Mouse (Mus musculus) hindbrain, embryonic 11.5 days (tissue): Measurements from ENCODE around the gene Wasl. TPM values are rescaled to one million over a fixed set of nuclear protein-coding genes. Genes with fewer than 3 reads are reported as not detected.

Experiments used
- ATAC-seq: fragments of 200-750 bp; cut with Nextera tagmentation; 2 replicates; pipeline ENCODE4 v1.8.0; 2017; ENCODE audit warnings: mild to moderate bottlenecking, moderate TSS enrichment, moderate library complexity; ENCODE audit not compliant: low FRiP score
- DNase-seq: peaks from one replicate; pipeline ENCODE4 v3.0.0-alpha.2; 2015; ENCODE audit warnings: low spot score
- H3K27ac ChIP-seq: fragments of 300-500 bp; sonication (generic); 2 replicates; pipeline ENCODE4 v1.5.1; 2014; ENCODE audit warnings: mild to moderate bottlenecking, low read depth, low read length
- H3K27me3 ChIP-seq: fragments of 300-500 bp; sonication (generic); 2 replicates; pipeline ENCODE4 v1.6.1; 2014; ENCODE audit warnings: mild to moderate bottlenecking, low read length, moderate library complexity, mixed read lengths; ENCODE audit not compliant: control insufficient read depth, insufficient read depth
- H3K36me3 ChIP-seq: fragments of 300-500 bp; sonication (generic); 2 replicates; pipeline ENCODE4 v1.6.1; 2014; ENCODE audit warnings: mild to moderate bottlenecking, low read length, moderate library complexity, mixed read lengths; ENCODE audit not compliant: control insufficient read depth, insufficient read depth
- H3K4me1 ChIP-seq: fragments of 300-500 bp; sonication (generic); replicated peaks from 2 replicates; pipeline ENCODE4 v1.6.1; 2014; ENCODE audit warnings: low read length, mixed read lengths; ENCODE audit not compliant: control insufficient read depth, insufficient read depth
- H3K4me2 ChIP-seq: fragments of 300-500 bp; sonication (generic); replicated peaks from 2 replicates; pipeline ENCODE4 v1.6.1; 2014; ENCODE audit warnings: mild to moderate bottlenecking, low read depth, low read length
- H3K4me3 ChIP-seq: fragments of 300-500 bp; sonication (generic); 2 replicates; pipeline ENCODE4 v1.5.1; 2014; ENCODE audit warnings: low read depth, low read length
- H3K9ac ChIP-seq: fragments of 300-500 bp; sonication (generic); 2 replicates; pipeline ENCODE4 v1.6.1; 2014; ENCODE audit warnings: low read depth, low read length
- H3K9me3 ChIP-seq: fragments of 300-500 bp; sonication (generic); 2 replicates; pipeline ENCODE4 v1.6.1; 2016; ENCODE audit warnings: low read length; ENCODE audit not compliant: control insufficient read depth
- WGBS: fragments of 180-500 bp; shearing (Covaris S2); extraction: QIAGEN DNeasy Blood & Tissue Kit; methylation state at CpG from one replicate; pipeline ENCODE4 v1.1.7; 2014; 5-methylcytosine and 5-hydroxymethylcytosine counted together
- polyA plus RNA-seq: library from polyadenylated mRNA; unstranded; fragments of >200 nt; fragmentation: Nextera tagmentation; extraction: Ambion mirVana; gene quantifications from 2 replicates; pipeline ENCODE4 v1.2.1, GENCODE M21; 2014

The Wasl gene
- polyA plus RNA-seq, 1 experiment from 2014 or later, result 62.1 TPM

- H3K4me3 ChIP-seq, result no peak overlapping the region
- no peak for DNase-seq
- H3K4me1 ChIP-seq, result no peaks in the 10 kb centered on the region
- no peaks in the 10 kb centered on the region for H3K9me3 ChIP-seq
- no peak overlapping the region for H3K9ac ChIP-seq
- no peak for ATAC-seq
- no peak overlapping the region for H3K27ac ChIP-seq
- no peaks in the 10 kb centered on the region for H3K27me3 ChIP-seq
- H3K36me3 ChIP-seq, result no peaks in the 10 kb centered on the region
- H3K4me2 ChIP-seq, result no peak overlapping the region
- 93% methylated on average over 7 of the region's 7 CpGs for WGBS
Observed at GRCm38 (mm10) chr6:24612074-24612755, 52.6 kb downstream of the Wasl start.

GRCm38 (mm10) chr6:24610358-24610757 lies 54.5 kb downstream of the Wasl start:
- H3K4me2 ChIP-seq, result no peak overlapping the region
- WGBS, result 93% methylated on average over 4 of the region's 4 CpGs
- H3K9ac ChIP-seq, result no peak overlapping the region
- no peak for DNase-seq
- H3K27ac ChIP-seq, result no peak overlapping the region
- no peaks in the 10 kb centered on the region for H3K4me1 ChIP-seq
- no peaks in the 10 kb centered on the region for H3K9me3 ChIP-seq
- H3K4me3 ChIP-seq, result no peak overlapping the region
- no peaks in the 10 kb centered on the region for H3K27me3 ChIP-seq
- ATAC-seq, result no peak
- H3K36me3 ChIP-seq, result no peaks in the 10 kb centered on the region

DNA sequence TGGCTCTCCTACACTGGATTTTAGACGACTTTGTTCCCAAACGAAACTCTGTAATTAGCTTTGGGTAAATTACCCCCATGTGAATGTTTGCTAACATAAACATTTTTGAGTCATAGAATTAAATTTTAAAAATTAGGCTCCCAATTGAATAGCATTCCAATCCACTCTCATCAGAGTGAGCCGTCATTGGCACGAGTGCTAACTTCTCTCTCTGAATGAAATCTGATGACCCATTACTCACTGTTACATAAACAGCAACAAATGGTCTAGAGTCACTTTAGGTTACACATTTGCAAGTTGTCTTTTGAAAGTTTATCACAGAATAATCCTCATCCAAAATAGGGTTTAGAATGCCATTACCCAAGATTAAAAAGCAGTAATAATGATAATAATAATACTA lies 55.3 kb downstream of the Wasl start:
- no peak for ATAC-seq
- 79% methylated on average over 4 of the region's 4 CpGs for WGBS
- no peak for DNase-seq

DNA sequence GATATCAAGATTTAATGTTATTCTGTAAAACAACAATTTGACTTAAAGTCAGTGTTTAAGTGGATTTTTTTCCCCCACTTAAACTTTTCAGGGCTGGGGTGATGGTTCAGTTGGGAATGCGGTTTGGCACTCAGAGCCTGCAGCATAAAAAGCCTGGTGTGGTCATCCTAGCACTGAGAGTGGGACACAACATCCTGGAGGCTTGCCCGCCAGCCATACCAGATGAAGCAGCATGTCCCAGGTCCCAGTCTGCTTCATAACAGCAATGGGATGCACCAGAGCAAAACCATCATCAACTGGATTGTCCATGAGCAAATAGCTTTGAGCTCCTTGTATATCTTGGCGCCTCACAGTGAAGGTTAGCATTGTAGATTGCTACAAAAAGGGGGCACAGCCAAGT lies 56.1 kb downstream of the Wasl start:
- Histone ChIP-seq H3K9ac (no peak overlapping the region), H3K4me3 (no peak overlapping the region), H3K4me1 (no peaks in the 10 kb centered on the region), H3K4me2 (no peak overlapping the region), H3K27ac (no peak overlapping the region), H3K9me3 (no peaks in the 10 kb centered on the region), H3K27me3 (no peaks in the 10 kb centered on the region), H3K36me3 (no peaks in the 10 kb centered on the region)
- WGBS, result 93% methylated on average over 3 of the region's 3 CpGs
- no peak for ATAC-seq
- no peak for DNase-seq

More for the DNA sequence above, 55.3 kb downstream of the Wasl start:
- Histone ChIP-seq H3K4me2 (no peak overlapping the region), H3K9me3 (no peaks in the 10 kb centered on the region), H3K9ac (no peak overlapping the region), H3K4me1 (no peaks in the 10 kb centered on the region), H3K36me3 (no peaks in the 10 kb centered on the region), H3K4me3 (no peak overlapping the region), H3K27ac (no peak overlapping the region), H3K27me3 (no peaks in the 10 kb centered on the region)

GRCm38 (mm10) chr6:24608129-24608528 lies 56.7 kb downstream of the Wasl start:
- Histone ChIP-seq H3K9me3 (no peaks in the 10 kb centered on the region), H3K4me1 (no peaks in the 10 kb centered on the region), H3K9ac (no peak overlapping the region), H3K27me3 (no peaks in the 10 kb centered on the region), H3K4me2 (no peak overlapping the region), H3K27ac (no peak overlapping the region), H3K4me3 (no peak overlapping the region), H3K36me3 (no peaks in the 10 kb centered on the region)
- ATAC-seq (no peak), DNase-seq (no peak)
- WGBS, result 75% methylated on average over 4 of the region's 4 CpGs

DNA sequence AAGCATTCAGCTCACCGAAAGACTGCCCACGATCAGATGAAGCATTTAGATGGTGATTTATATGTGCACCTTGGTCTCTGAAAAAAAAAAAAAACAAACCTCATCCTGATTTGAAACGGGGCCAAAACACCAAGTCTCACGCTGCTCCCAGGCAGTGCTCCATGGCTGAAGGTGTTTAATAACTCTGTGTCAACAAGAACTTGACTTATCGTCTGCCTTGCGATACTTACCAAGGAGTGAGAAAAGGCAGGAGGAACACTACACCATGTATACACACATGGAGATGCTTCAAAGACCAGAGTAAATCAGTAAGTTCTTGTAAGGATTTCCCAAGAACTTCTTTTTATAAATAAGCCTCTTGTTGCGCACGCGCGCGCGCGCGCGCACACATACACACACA lies 57.3 kb downstream of the Wasl start:
- Histone ChIP-seq H3K27ac (no peak overlapping the region), H3K4me3 (no peak overlapping the region), H3K4me1 (no peaks in the 10 kb centered on the region), H3K36me3 (no peaks in the 10 kb centered on the region), H3K9ac (no peak overlapping the region), H3K27me3 (no peaks in the 10 kb centered on the region), H3K4me2 (no peak overlapping the region), H3K9me3 (no peaks in the 10 kb centered on the region)
- DNase-seq (no peak), ATAC-seq (no peak)
- 96% methylated on average over 15 of the region's 15 CpGs for WGBS

- no peak overlapping the region for H3K9ac ChIP-seq
- H3K27me3 ChIP-seq, result no peaks in the 10 kb centered on the region
- H3K4me1 ChIP-seq, result no peaks in the 10 kb centered on the region
- H3K9me3 ChIP-seq, result no peaks in the 10 kb centered on the region
- WGBS, result 77% methylated on average over 10 of the region's 10 CpGs
- no peak overlapping the region for H3K27ac ChIP-seq
- DNase-seq (no peak), ATAC-seq (no peak)
- no peaks in the 10 kb centered on the region for H3K36me3 ChIP-seq
- H3K4me2 ChIP-seq, result no peak overlapping the region
- H3K4me3 ChIP-seq, result no peak overlapping the region
Observed at GRCm38 (mm10) chr6:24606512-24606911, 58.3 kb downstream of the Wasl start.

- no peak overlapping the region for H3K27ac ChIP-seq
- DNase-seq, result no peak
- no peaks in the 10 kb centered on the region for H3K4me1 ChIP-seq
- no peaks in the 10 kb centered on the region for H3K27me3 ChIP-seq
- no peaks in the 10 kb centered on the region for H3K36me3 ChIP-seq
- no peak overlapping the region for H3K4me3 ChIP-seq
- H3K9me3 ChIP-seq, result no peaks in the 10 kb centered on the region
- 92% methylated on average over 8 of the region's 8 CpGs for WGBS
- ATAC-seq, result no peak
- H3K9ac ChIP-seq, result no peak overlapping the region
- no peak overlapping the region for H3K4me2 ChIP-seq
Observed at GRCm38 (mm10) chr6:24605631-24606030, 59.2 kb downstream of the Wasl start.

DNA sequence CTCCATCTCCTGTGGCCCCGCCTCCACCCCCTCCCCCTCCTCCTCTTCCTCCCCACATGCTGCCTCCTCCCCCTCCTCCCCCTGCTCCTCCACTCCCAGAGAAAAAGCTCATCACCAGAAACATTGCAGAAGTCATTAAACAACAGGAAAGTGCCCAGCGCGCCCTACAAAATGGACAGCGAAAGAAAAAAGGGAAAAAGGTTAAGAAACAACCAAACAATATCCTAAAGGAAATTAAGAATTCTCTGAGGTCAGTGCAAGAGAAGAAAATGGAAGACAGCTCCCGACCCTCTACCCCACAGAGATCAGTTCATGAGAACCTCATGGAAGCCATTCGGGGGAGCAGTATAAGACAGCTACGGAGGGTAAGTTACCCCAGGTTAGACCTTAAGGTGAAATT lies 60.5 kb downstream of the Wasl start:
- WGBS, result 90% methylated on average over 7 of the region's 7 CpGs
- H3K4me2 ChIP-seq, result no peak overlapping the region

More for the DNA sequence above, 60.5 kb downstream of the Wasl start:
- Histone ChIP-seq H3K27ac (no peak overlapping the region), H3K9ac (no peak overlapping the region), H3K9me3 (no peaks in the 10 kb centered on the region), H3K36me3 (no peaks in the 10 kb centered on the region), H3K4me1 (no peaks in the 10 kb centered on the region), H3K27me3 (no peaks in the 10 kb centered on the region), H3K4me3 (no peak overlapping the region)
- ATAC-seq (no peak), DNase-seq (no peak)
